Mouse (Mus musculus): ENCODE data around the gene Hmgn1.
"Not testable (repeated sequence)": the region's sequence is repeated elsewhere in the genome, so short reads cannot be mapped to it uniquely, and the experiment has no call there.

Hmgn1 gene

DNA sequence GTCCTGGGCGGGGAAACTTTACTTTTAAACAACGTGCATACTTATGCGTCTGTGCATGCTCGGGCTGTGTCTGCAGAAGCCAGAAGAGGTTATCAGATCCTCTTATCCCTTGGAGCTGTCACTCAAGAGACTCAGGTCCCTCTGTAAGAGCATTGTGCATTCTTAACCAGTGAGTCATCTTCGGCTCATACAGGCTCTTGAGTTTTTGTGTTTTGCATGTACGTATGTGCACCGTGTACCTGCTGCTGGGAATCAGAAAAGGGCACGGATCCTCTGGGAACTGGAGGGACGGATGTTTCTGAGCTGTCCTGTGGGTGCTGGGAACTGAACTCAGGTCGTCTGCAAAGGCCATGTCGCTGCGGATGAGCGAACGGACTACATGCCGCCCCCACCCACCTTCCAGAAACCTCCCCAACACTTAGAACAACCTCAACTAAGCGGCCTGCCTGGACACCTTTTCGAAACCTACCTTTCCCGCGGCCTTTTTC, 801 bp downstream of the Hmgn1 start:
- DNase-seq (ENCODE audit: low spot score): peak; percentile 36

DNA sequence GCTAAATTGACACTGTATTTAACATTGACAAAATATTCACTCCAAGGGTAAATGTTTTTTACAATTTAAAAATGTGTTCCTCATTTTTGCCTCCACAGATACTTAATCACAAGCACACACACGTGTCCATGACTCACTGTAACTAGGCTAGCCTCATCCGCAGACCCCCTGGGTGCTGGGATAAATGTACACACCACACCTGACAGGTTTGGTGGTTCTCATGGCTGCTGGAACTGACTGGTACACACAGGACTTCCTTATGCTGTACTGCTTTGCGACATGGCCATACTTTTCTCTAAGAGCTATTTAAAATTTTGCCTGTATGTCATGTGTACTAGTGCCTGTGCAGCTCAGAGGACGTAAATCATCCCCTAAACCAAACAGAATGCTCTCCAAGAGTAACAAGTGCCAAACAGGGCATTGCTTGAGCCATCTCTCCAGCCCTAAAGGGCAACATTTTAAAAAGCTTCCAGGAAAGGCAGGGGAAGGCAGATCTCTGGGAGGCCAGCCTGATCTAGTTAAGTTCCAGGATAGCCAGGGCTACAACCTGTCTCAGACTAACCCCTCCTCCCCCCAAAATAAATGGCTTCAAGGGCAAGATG, 7.4 kb downstream of the Hmgn1 start:
- DNase-seq (ENCODE audit: low spot score): no peak

DNA sequence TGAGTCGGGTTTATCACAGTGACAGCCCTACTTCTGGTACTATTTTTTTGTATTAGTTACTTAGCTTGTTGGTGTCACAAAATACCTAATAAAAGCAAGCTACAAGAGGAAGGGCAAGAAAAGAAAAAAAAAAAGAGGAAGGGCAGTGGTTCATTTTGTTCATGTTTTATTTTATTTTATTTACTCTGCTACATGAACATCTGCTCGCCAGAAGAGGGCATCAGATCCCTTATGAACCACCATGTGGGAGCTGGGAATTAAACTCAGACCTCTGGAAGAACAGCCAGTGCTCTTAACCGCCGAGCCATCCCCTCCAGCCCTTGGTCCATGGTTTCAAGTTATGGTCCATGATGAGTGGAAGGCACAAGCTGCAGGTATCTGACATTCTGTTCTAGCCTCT, 12.8 kb downstream of the Hmgn1 start:
- no peak for DNase-seq (ENCODE audit: low spot score)

DNA sequence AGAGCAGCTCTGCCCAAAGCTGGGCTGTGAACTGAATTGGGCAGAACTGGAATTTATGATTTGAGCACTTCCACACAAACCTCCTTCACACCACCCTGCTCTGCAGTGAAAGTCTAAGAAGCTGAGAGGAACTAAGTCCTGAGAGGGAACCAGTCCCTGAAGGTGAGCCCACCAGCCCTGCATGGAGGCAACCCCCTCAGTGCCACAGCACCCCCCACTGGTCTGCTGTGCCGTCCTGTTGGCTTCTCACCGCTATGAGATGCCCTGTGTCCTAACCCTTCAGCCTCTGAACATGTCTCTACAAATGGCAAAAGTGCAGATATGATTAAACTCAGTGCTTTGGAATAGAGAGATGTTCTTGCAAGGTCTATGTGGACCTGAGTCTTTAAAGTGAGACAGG, 14.8 kb downstream of the Hmgn1 start:
- no peak for DNase-seq (ENCODE audit: low spot score)

DNA sequence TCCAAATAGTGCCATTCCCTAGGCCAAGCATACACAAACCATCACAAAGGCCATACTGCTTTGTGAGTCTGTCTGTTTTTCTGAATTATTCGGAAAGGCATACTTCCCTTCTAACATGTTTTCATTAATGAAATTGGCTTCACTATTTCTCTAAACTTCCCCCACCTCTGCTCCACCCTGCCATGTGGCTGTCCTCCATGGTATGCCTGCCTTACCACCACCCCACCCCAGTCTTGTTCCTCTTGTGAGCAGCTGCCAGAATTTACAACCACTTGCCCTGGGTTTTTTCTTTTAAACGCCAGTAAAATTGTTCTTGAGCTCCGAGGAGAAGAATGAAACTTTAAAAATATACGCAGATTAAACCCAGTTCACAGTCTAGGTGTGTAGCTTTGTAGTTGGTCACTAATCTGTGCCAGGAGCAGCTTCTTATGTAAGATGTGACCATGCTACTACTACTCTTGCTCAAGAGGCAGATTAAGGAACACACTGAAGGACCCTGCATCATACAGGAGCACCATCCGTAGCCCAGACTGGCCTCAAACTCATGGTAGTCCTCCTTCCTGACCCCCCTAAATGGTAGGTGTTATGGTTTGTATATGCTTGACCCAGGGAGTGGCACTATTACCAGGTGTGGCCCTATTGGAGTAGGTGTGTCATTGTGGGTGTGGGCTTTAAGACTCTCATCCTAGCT, 16.7 kb downstream of the Hmgn1 start:
- no peak for DNase-seq (ENCODE audit: low spot score)

DNA sequence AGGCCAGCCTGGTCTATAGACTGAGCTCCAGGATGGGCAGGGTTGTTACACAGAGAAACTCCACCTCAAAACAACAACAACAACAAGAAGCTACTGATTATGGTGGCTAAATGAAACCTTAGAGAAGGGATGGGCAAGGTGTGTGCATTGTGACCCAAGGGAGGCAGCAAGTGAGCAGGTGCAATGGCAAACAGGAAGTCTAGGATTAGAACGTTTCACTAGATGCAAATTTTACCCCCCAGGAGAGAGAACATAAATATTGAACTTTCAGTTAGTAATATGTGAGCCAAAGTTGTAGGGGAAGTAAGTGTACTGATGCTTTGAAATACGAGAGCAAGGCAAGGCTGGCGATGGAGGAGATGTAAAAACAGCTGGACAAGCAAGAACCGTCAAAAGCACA, 17.9 kb downstream of the Hmgn1 start:
- DNase-seq (ENCODE audit: low spot score): no peak

DNA sequence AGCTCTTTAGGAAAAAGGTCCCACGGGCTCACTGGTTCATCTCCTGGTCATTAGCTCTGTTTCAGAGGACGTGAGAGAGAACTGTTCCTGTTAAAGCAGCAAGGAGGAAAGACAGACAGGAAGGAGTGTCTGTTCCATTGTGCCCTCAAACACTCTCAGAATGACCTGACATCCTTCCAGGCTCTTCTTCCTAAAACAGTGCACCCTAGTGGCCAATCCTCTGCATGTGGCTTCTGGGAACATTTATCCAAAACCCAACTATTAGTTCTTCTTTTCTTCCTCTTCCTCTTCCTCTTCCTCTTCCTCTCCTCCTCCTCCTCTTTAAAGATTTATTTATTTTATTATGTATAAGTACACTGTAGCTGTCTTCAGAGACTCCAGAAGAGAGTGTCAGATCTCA, 24.5 kb downstream of the Hmgn1 start:
- DNase-seq (ENCODE audit: low spot score): no peak

DNA sequence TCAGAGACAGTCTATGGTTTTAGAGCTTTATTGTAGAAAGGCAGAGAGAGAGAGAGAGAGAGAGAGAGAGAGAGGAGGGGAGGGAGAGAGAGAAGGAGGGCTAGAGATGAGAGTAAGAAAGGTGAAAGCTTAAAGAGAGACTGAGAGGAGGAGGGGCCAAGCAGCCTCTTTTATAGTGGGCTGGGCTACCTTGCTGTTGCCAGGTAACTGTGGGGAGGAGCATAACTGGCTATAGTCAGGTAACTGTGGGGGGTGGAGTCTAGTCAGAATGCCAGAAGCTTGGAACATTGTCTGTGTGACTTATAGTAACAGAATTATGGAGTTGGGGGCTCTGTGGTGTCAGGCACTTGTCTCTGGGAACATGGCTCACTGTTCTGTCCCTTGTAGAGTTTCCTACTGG, 29.7 kb downstream of the Hmgn1 start:
- DNase-seq (ENCODE audit: low spot score): not testable (repeated sequence)

DNA sequence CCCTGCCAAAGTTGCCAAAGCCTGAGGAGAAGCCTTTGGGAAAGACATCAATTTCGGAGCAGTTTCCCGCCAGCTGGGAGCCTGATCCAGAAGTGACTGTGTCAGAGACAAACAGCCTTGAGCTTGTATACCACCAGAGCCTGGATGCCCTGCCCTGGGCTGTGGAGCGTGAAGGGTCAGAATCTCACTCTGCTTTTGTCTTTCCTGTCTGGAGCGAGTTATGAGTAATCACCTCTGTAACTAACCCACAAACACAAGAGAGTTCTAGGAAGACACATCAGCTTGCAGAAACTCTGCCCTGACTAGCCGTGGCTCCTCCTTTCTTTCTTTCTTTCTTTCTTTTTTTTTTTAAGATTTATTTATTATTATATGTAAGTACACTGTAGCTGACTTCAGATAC, 31.6 kb downstream of the Hmgn1 start:
- DNase-seq (ENCODE audit: low spot score): no peak

DNA sequence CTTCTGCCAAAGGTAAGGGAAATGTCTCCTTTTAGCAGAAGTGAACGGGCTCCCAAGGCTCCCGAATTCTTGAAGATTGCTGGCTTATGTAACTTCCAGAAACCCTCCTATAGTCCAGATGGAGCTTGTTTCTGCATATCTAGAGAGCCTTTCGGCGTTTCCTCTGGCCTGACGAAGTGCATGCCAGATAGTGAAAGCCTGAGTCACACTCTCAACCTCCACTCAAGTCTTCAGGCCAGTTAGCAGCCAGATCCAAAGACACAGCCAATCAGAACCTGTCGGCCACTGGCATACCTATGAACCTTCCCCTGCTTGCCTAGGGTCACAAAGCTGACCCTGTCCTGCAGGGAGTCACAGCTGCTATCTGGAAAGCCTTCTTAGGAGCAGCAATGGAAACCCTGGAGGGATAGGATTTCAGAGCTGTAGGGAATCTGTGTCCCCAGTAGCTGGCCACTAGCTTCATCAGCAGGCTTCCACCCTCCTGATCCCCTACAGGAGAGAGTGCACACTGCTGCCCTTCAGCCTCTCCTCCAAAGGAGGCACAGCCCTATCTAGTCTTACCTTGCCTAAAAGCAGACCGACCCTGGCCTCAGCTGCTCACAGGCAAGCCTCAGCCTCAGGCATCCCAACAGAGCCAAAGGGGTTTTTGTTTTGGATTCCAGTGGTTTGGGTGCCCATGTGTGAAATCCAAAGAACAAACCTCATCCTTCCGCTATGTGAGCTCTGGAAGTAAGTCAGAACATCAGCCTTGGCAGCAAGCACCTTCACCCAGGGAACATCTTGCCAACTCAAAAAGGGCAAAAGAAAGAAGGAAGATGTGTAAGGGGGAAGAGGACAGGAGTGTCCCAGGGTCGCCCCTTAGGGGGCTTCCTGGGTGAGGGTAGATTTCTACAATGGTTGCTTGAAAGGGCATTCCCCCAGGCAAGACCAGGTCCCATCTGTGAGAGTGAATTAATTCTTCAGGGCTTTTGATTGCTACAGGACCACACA, 35.7 kb downstream of the Hmgn1 start:
- no peak for DNase-seq (ENCODE audit: low spot score)

DNA sequence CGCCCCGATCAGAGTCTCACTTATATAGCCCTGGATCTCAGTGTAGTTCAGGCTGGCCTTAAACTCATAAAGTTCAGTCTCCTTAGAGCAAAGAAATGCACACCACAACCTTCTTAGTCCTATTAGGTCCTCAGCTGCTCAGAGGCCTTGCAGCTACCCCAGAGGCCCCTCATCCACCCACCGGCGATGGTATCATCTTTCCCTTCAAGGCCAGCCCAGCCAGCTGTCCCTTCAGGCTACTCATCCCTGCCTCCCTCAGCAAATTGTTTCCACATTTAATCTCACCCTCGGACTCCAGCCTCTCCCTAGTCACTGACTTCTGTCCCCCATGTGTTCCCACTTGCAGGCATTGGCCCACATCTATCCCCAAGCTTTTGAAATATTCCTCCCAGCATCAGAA, 39.4 kb downstream of the Hmgn1 start:
- DNase-seq (ENCODE audit: low spot score): no peak

DNA sequence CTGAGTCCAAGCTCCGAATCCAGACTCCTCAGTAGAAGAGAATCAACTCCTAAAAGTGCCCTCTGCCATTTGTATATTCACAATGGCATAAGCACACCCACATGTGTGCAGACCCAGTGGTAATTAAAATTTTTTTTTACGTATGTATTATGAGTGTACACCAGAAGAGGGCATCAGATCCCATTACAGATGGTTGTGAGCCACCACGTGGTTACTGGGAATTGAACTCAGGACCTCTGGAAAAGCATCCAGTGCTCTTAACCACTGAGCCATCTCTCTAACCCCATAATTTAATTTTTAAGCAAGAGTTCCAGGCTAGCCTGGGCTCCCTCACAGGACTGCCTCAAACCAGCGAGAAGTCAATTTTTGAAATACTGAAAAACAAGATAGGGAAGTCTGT, 40.1 kb downstream of the Hmgn1 start:
- DNase-seq (ENCODE audit: low spot score): no peak

DNA sequence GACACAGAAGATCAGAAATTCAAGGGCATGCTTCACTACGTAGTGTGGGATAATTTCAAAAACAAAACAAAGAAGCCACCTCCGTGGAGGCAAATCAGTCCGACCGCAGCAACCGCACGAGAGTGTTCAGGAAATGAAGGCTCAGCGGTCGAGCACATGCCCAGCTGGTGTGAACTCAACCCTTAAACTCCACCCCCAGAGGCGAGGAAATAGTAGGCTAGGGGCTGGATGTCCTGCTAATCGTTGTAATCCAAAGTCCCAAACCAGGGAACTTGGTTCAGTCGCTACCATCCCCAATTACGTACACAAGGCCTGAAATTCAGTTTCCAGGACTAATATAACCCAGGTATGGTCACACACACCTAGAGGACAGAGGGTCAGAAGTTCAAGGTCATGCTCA, 40.5 kb downstream of the Hmgn1 start:
- DNase-seq (ENCODE audit: low spot score): no peak

DNA sequence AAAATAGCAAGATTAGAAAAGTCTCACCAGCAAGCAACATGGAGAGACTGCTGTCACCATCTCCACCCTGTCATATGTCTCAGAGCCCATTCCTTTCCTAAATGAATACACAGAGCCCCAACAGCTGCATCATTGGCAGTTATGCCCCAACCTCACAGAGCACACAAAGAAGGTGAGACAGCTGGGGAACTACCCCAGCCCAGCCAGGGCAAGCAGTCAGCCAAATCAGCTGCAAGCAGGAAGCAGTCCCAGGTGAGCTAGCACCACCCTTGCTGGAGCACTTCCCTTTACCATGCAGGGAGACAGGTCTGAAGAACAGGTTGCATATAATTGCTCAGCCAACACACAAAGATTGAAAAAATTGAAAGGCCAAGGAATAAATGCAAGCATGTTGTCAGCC, 41.9 kb downstream of the Hmgn1 start:
- DNase-seq (ENCODE audit: low spot score): no peak

DNA sequence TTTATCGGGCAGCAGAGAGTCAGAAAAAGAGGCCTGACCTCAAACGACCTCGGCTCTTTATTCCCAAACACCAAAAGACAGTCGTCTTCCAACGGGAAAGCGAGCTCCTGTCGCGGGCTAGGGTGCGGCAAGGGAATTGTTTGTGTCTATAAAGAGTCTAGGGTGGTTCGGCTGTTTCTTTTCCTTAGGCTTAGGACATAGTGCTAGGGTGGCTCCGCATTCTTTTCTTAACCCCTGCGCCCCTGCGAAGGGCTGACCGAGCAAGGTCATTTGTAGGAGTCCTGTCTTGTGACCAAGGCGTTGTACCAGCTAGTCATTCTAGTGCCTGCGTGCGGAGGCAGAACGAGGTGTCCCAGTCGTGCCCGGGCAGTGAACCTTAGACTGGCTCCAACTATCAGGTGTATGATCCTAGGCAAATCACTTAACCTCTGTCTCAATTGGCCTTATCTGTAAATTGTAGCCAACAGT, 44.3 kb downstream of the Hmgn1 start:
- DNase-seq (ENCODE audit: low spot score): peak; percentile 75

DNA sequence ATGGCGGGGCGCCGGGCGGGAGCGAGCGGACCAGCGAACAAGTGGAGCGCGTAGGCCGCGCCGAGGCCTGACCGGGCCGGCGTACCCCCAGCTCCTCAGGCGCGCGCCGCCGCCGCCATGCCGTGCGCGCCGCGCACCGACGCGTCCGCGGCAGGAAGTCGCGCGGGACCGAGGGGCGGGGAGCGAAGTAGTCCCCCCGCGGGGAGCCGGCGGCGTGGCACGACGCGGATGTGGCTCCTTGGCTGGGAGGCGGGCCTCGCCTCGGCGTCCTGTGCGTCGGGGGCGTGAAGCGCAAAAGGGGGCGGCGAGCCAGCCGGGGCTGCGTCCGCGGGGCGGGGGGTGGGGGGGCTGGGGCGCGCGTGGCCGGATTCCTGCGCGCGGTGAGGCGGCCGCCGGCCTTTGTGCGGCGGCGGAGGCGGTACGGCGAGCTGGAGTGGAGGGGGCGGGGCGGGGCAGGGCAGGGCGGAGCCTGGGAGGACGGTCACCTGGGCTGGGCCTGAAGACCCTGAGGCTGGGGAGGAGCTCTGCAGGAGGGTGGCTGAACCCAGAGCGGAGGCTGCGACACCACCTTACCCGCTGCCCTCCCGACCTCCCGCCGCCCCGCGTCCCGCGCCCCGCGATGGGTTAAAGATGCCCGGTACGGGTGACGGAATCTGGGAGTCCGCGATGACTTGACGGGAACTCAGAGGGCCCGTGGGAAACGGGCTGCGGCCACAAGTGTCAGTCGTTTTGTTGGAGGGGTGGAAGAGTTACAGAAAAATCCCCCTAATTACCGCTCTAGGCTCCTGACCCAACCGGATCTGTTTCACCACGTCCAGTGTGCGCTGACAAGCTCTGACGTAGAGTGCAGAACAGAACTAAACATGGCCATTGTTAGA, 45.0 kb downstream of the Hmgn1 start, which contains the start of gene Brwd1:
TSS of gene Brwd1 (minus strand) at position 226 of the 878 bp plus-strand sequence.
- DNase-seq (ENCODE audit: low spot score): peak; percentile 92

DNA sequence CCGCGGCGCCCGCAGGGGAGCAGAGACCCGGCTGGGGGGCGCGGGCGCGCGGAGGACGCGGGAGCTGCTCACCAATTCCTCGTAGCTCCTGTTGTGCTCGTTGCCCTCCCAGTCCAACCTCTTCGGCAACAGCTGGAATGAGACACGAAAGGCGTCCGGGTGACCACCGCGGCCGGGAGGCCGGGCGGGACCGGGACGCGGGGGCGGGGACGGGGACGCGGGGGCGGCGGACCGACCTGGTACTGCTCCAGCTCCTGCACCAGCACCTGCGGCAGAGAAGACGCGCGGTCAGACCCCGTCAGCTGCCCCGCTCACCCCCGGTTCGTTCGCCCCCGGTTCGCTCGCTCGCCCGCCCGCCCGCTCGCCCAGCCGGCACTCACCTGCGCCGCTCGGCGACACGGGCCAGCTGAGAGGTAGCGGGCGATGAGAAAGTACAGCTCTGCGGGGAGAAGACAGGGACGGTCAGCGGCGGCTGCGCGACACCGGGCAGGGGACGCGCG, 45.7 kb downstream of the Hmgn1 start:
- peak; percentile 78 for DNase-seq (ENCODE audit: low spot score)

DNA sequence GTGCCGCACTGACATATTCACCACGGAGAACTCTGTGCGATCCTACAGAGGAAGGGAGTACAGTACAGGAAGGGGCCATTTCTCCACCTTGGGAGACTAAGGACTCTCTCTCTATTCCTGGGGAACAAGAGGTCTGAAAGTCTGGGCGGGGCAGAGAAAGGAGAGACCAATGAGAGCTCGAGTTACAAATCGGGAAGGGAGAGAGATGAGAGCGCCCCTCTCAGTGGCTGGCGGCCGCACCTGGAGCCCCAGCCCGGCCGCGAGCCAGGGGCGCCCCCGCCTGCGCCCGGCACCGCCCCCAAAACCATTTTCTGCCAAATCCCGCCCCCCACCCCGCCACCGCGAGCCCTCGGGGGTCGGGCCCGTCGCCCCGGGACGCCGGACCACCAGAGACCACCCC, 46.2 kb downstream of the Hmgn1 start:
- DNase-seq (ENCODE audit: low spot score): peak; percentile 85

DNA sequence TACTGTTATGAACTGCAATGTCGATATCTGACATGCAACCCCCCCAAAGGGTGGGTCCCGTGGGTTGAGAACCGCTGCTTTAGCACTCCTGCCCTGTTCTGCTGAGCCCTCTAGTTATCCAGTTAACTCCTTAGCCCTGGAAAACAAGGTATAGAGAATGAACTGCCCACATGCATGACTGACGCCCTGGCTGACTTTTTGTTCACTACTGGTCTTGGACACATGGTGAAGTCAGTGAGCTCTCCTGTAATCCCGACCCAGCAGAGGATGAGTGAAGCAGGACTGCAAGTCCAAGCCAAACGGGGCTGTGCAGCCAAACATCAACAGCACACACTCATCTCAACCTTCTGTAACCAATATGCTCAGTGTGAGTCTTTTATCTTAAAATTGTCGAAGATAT, 47.0 kb downstream of the Hmgn1 start:
- no peak for DNase-seq (ENCODE audit: low spot score)
